Mouse (Mus musculus) fibroblast of lung, adult 2 months (primary cell): ENCODE data around the gene Sfi1.
"Not testable (repeated sequence)": the region's sequence is repeated elsewhere in the genome, so short reads cannot be mapped to it uniquely, and the experiment has no call there.

Experiments used
- DNase-seq: peaks from one replicate; pipeline ENCODE4 v3.0.0-alpha.2; 2011; ENCODE audit warnings: low read depth

The Sfi1 gene

DNA sequence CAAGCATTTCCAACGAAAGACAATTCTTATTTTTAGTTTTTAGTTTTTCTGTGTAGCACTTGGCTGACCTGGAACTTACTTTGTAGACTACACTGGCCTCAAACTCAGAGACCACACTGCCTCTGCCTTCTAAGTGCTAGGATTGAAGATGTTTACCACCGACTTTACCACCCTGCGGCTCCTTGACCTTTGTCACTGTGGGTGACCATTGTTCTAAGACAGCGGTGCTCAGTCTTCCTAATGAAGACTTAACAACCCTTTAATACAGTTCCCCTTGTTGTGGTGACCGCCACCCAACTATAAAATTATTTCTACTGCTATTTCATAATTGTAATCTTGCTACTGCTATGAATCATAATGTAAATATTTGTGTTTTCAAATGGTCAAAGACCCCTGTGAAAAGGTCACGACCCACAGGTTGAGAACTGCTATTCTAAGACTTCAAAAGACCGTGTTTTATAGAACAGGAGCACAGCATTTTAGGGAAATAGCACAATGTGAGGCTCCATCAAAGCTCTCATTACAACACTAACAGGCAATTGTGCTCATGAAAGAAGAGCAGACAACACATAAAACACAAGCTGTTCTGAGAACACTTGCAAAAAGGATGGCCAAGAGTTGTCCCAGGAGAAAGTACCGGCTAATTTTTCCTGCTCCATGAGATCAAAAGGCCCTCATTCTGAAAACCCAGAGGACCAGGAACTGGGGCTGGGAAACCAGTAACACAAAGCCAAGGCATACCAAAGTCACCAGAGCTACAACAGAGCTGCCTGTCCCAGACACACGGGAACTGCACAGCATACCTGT, 47.7 kb downstream of the Sfi1 start:
- DNase-seq, result not testable (repeated sequence)

DNA sequence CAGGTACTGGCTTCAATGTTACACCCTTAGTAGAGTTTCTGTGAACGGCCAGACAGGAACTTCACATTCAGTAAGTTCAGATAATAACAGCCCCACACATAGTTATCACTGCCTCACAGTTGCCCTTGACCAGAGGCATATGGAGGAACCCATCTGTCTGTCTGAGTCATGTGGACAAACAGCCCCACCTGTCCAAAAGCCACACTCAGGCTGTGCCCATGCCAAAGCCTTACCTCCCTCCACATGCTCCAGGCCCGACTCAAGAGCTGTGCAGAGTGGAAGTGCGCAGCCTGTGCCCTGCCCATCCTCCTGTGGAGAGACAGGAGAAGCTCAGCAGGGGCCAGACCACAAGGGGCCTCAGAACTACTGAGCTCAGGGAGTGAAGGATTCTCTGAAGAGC, 49.3 kb downstream of the Sfi1 start:
- not testable (repeated sequence) for DNase-seq

DNA sequence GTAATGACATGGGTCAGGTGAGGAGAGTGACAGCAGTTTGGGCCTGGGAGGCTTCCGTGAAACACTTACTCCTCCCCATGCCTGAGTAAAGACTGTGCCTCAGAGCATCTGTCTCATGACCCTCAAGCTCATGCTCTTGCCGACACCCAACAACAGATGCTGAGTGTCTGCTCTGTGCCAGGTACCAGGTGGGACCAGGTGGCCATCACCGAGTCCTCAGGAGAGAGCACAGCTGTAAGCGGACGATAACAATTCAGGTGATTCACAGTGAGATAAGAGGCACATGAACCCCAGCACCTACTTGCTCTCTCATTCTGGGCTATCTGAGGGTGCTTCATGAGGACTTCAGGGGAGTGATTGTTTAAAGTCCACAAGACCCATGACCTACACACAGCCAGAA, 50.9 kb downstream of the Sfi1 start:
- DNase-seq, result not testable (repeated sequence)

DNA sequence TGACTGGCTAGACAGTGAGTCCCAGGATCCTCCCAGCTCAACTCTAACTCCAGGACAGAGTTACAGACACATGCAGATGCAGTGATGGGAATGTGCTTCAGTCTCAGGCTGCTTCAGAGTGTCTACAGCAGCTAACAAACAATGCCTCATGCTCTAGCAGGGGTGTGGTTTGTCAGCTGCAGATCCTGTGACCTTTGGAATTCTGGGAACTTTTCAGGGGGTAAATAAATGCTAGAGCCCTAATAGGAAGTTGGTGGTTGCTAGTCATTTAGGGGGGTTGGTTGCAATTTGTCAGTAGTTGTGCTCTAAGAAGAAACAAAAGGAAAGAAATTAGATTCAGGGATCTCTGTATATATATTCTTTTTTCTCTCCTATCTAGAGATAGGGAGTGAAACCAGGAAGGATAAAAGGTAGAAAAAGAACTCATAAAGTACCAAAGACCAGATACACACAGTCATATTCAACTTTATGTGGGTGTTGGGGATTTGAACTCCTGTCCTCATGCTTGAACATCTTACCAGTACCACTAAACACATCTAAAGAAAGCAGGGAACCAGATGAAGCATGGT, 52.2 kb downstream of the Sfi1 start:
- DNase-seq, result not testable (repeated sequence)

DNA sequence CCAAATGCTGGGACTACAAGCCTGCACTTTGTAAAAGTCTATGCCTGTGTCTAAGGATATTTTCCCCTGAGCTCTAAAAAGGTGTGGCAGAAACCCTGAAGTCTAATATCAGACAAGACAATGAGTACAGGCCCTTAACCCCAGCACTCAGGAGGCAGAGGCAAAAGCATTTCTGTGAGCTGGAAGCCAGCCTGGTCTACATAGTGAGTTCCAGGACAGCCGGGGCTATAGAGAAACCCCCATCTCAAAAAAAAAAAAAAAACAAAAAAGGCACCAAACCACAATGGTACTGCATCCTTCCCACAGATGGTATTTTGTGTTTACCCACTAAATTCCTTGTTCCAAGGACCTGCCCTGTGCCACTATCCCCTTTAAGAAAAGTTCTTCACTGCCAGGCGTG, 54.9 kb downstream of the Sfi1 start:
- DNase-seq, result not testable (repeated sequence)

DNA sequence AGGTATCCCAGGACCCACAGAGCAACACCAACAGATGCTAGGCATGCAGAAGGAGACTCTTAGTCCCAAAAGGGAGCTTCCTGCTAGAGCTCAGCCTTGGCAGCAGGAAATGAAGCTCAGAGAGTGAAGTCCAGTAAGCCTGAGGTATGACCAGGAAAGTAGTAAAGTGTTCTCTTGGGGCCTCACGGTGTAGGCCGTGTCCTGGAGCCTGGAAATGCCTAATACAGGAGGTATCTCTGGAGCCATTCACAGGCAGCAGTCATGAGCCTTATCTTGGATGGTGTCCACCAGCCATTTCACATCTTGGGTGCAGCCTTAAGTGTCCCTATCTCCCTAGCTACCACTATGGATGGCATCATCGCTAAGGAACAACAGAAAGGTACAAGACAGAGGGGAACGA, 56.0 kb downstream of the Sfi1 start:
- DNase-seq, result not testable (repeated sequence)

DNA sequence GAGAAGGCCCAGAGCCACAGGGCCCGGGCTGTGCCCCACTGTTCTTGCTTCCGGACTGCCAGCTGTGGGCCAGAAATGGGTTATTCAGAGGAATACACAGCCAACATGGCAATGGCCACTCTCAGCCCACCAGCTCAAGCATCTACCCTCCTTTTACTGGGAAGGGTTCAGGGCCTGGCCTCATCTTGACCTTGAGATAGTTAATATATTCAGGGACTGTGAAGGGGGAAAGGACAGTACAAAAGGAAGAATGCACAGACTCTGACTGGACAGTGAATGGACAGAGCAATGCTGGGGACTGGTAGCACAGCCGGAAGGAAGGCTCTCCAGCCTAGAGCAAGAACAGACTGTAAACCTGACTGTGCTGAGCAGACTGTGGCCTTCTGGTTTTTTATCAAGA, 57.3 kb downstream of the Sfi1 start:
- not testable (repeated sequence) for DNase-seq

DNA sequence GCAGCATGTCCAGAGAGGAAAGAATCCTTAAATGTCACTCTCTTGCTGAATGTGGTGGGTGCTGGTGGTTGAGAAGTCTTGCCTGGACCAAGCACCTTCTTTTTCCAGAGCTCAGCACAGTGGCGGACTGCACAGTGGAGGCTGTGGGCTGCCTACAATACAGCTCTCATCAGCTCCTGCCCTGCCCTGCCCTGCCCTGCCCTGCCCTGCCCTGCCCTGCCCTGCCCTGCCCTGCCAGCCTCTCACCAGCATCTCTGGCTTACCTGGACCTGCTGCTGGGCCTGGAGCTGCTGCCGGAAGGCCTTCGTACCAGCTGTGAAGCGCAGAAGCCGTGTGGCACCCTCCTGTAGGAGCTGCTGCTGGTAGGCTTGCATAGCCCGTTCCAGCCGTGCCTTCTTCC, 57.9 kb downstream of the Sfi1 start:
- not testable (repeated sequence) for DNase-seq

DNA sequence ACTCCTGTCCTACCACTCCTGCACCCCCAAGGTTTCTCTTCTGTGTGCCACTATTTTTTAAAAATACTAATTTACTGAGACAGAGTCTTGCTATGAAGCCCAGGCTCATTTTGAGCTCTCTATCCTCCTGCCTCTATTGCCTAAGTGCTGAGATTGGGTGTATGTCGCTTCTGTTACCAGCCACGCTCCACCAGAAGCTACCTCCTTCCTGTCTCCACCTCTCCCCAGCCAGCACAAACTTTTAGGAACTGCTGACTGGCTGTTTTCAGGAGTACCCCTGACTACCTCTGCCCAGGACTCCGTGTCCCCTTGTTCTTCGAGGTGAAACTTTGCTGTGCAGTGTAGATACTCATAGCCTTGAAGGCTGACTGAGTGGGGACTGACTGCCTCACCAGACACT, 59.9 kb downstream of the Sfi1 start:
- DNase-seq, result not testable (repeated sequence)

DNA sequence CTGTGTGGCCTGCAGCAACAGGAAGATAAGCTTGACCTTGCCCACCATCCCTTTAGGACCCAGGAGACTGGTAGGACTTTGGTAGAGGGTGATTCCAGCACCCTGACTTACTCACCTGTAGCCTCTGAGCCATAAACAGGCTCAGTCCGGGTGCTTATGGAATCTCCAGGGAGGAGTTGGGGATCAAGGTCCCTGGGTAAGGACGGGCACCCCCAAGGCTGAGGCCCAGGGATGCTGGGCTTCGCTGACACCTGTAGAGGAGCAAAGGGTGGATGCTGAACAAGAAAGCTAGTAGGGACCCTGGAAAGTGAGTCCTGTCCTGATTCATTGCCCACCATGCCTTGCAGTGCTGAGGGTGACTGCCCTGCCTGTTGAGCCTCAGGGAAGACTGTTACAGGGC, 60.3 kb downstream of the Sfi1 start:
- DNase-seq, result not testable (repeated sequence)

DNA sequence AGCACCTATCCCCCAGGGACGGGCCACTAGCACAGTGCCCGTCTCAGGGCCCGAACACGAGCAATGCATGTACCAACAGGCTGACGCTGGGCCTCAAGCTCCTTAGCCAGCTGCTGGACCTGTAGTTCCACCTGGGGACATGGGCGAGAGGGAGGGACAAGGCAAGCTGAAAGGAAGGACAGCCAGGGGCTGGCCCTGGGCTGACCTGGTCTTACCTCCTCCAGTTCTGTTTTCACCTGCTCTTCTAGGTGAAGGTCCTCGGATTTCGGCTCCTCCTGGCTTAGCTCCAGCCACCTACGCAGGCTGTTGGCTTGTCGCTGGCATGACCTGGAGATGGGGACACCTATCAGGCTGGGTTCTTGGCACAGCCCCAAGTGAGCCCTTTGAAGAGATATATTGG, 61.3 kb downstream of the Sfi1 start:
- not testable (repeated sequence) for DNase-seq

DNA sequence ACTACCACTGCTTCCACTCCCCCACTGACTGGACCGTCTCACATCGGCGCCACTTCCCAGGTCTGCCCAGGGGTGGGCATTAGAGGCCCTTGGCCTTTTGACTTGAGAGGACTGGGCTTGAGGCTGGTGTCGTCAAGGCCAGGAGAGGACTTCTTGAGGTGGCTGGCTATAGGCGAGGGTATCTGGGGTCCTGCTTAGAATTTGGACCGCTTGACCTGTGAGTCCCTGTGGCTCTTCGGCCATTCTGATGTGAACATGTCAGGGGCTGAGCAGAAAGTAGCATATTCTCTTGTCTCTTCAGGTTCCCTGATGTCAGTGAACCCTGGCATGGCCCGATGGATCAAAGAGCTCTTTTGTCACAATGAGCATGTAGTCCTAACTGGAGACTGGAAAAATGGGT, 63.4 kb downstream of the Sfi1 start:
- not testable (repeated sequence) for DNase-seq

DNA sequence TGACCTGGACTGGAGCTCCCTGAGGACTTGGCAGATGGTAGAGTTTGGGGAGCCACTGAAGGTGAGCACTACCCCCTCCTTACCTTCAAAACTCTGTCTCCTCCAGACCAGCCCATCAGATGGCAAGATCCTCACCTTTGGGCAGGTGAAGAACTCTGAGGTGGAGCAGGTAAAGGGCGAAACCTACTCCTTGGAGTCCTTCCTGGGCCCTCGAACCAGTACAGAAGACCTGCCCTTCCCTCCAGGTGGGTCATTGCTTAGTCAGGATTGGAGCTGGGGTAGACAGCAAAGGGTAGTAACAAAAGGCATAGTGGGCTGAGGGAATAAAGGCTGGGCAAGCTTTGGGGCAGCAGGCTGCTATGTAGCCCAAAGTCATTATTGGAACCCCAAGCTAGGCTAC, 64.0 kb downstream of the Sfi1 start:
- not testable (repeated sequence) for DNase-seq

DNA sequence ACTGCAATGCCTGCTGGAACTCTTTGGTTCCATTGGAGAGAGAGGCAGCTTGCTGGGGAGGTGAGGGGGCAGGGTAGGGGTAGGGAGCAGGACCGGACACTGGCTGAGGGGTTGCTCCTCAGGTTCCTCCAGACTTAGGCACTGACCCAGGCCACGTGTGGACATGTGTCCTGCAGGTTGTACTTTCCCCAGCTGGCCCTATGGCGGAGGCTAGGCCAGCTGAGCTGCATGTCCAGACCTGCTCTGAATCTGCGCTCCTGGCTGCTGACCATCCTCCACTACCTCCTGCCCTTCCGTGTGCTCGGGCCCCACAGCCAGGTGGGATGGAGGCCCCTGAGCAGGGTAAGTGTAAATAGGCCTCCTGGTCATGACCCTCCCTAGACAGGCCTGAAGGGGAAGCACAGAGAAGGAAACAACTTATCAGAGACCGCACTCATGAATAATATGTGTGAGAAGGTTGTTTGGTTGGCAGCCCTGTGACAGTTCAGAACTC, 65.9 kb downstream of the Sfi1 start:
- DNase-seq, result not testable (repeated sequence)

DNA sequence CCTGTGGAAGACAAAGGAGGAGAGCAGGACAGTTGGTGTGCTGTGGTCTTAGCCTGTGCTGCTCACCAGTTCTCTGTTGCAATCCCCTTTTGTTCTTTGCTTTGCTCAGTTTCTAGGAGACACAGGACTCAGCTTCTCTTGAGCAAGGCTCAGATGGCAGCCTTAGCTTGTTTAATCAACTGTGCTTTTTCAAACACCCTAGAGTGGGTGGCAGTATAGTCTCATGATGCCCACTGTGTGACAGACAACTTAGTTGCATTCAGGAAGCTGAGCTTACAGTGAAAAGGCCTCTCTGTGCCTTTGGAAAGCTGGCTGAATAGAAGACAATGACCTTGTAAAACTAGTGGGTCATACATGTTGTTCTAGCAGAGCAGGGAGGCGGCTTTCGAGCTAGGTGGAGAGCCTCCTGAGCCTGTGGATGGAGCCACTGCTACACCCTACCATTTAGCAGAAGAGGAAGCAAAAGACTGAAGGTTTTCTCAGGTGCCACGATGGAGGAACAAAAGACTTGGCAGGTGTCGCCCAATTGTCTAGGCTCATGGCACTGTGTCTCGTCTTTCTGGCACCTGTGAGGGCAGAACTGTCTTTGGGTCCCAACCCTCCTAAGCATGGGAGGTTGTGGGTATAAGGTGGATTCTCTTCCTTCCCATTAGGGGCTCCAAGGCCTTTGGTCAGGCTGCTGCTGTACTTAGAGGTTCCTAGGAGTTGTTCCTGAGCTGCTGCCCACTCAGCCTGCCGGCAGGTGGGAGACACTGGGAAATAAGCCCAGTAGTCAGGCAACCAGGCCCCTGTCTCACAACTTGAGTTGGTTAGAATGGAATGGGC, 66.6 kb downstream of the Sfi1 start:
- DNase-seq, result not testable (repeated sequence)

DNA sequence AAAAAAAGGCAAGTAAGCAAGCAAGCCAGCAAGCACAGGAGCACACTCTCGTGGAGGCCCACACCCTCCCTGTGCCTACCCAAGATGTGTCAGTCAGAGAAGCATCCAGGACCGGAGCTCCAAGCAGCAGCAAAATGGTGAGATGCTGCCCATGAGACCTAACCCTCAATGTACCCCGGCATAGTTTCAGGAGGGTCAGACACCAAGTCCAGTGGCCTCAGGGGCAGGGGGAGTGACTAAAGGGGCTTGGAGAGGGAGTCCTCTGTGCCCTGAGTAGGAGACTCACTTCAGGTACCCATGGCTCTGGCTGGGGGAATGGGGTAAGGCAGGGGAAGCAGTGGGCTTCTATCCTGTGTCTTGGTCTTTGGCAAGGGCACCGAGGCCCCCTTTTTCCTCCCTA, 67.3 kb downstream of the Sfi1 start:
- DNase-seq, result not testable (repeated sequence)

DNA sequence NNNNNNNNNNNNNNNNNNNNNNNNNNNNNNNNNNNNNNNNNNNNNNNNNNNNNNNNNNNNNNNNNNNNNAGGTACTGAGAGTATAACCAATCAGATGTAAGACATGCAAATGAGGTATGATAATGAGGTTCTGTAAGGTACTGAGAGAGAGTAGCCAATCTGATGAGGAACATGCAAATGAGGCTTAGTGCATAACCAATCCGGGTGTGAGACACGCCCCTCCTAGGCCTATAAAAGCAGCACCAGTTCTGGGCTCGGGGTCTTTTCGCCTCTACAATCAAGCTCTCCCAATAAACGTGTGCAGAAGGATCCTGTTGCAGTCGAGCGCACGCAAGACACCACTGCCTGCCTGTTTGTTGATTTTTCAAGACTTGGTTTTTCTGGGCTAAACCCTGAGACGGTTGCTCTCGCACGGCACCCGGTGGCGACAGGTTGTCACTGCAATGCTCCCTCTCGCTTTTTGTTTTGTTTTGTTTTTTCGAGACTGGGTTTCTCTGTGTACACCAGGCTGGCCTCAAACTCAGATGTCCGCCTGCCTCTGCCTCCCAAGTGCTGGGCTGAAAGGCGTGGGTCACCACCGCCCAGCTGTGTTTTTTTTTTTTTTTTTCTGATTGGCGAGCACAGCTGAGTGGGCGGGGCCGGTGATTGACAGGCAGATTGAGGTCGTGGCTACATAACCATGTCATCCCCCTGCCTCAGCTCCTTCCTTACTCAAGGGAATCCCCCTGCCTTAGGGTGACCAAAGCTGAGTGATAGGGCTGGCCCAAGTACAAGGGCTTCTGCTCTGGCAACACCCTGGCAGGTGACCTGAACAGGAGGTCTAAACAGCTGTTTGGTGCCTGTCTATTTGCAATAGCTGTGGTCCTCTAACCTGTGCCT, 68.1 kb downstream of the Sfi1 start:
- DNase-seq, result not testable (repeated sequence)

DNA sequence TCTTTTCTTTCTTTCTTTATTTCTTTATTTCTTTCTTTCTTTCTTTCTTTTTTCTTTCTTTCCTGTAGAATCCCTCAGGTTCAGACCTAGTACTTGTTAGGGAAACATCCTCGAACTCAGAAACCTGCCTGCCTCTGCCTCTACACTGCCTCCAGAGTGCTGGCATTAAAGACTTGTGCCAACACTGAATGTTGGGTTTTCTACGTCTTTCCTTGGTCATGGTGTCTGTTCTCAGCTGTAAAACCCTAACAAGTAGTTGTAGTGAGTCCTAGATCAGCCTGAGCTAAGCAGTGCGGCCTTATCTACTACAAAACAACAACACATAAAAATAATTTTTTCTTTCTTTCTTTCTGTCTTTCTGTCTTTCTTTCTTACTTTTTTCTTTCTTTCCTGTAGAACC, 78.9 kb downstream of the Sfi1 start:
- no peak for DNase-seq

DNA sequence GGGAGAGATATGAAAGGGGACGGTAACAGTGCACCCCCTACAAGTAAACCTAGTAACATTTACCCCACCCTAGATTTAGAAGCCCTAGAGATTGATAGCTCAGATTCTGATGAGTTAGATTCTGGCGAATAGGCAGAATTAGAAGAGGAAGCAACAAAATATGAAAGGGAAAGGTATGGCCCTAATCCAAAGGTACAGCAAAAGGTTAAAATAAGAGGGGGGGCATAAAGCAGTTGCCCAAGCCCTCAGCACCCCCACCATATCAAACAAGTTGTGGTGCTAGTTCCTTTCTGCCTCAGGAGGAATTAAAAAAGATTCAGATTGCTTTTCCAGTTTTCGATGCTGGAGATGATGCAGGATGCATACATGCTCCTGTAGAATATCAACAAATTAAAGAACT, 87.1 kb downstream of the Sfi1 start:
- DNase-seq, result no peak

DNA sequence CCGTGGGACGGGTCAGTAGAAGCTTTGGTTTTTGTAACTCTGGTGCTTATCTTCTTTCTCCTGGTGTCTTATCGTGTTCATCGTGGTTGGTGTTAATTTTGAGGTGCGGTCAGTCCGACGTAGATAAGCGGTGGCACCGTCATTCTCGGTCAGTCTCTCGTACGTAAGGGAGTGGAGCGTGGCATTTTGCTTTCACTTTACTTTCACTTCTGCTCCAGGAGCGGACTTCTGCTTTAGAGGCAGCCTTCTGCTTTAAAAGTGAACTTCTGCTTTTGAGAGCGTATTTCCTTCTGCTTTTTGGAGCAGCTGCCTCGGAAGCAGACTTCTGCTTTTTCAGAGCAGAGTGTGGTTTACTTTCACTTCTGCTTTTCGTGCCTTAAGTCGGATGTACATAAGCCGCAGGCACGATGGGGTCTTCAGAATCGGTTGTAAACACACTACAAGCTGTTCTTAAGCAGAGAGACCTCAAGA, 88.0 kb downstream of the Sfi1 start:
- DNase-seq, result no peak

DNA sequence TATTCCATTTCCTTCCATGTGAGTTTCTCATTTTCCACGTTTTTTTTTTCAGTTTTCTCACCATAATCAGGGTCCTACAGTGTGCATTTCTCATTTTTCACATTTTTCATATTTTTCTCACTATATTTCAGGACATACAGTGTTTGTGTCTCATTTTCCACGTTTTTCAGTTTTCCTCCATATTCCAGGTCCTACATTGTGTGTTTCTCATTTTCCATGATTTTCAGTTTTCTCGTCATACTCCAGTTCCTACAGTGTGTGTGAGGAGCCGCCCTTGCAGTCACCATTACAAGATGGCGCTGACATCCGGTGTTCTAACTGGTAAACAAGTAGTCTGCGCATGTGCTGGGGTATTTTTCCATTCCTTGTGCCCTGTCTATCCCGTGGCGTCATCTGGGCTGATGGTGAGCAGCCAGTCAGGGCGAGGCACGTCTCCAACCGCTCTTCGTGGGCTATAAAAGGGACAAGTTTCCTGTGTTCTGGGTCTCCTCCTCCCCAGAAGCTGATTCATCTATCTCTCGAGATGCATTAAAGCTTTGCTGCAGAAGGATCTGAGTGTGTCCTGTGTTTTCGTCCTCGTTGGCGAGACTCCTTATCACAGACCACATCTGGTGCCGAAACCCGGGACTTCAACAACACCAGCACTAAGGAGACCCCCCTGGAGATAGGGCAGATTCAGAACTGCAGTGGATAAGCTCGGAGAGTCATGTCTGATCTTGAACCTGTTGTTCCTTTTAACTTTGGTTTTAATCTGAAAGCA, 88.6 kb downstream of the Sfi1 start:
- DNase-seq, result not testable (repeated sequence)
